Mouse (Mus musculus): Measurements from ENCODE around the gene 4930486L24Rik. TPM values are rescaled to one million over a fixed set of nuclear protein-coding genes. Genes with fewer than 3 reads are reported as not detected.
"Not testable (repeated sequence)": the region's sequence is repeated elsewhere in the genome, so short reads cannot be mapped to it uniquely, and the experiment has no call there.

The 4930486L24Rik gene
- total and polyA plus RNA-seq, 3 experiments: not detected

DNA sequence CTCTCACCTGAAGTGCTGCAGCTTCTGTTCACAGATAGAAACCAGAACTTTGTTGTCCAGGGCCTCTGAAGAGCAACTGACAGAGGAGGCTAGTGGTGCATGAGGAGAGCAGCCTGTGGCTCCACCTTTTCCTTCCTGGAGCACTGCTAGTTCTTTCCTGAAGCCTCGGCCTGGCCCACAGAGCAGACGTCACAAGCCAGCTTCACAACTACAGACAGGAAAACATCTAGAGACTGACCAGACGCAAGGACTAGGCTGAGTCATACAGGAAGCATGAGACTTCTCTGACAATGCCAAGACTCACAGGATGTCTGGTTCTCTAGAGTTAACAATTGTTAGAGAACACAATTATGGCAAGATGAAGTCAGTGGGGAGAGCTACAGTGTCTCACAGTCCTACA is 33.1 kb upstream of the 4930486L24Rik start, which contains the start of gene Ctla2b:
Gene Ctla2b (minus strand): TSS at position 120 of the 400 bp plus-strand sequence.
- Histone ChIP-seq H3K36me3 (replicated peaks in 1 of 2; ENCODE audit: control insufficient read depth in 1 of 2, insufficient read depth in 1 of 2, low read length in 1 of 2) (no peaks in the 10 kb centered on the region), H3K27me3 (replicated peaks) (no peaks in the 10 kb centered on the region), H3K27ac (ENCODE audit: insufficient read depth, low read depth) (no peak within 1 kb of the TSS), H3K4me2 (ENCODE audit: insufficient read depth, low read depth, poor library complexity, severe bottlenecking) (no peak within 1 kb of the TSS), H3K79me2 (replicated peaks; ENCODE audit: control insufficient read depth, extremely low read depth, insufficient read depth, poor library complexity, severe bottlenecking) (no peaks in the 10 kb centered on the region), H3K4me1 (ENCODE audit: control insufficient read depth in 1 of 2, insufficient read depth in 2 of 2) (no peaks in the 10 kb centered on the region), H3K9me3 (replicated peaks; ENCODE audit: low read length) (peaks cover 37% of the 10 kb centered on the region), H3K9ac (ENCODE audit: insufficient read depth, low read depth) (no peak within 1 kb of the TSS), H3K4me3 (replicated peaks in 1 of 3; ENCODE audit: low read depth in 2 of 3, low read length in 2 of 3, poor library complexity in 1 of 3) (no peak within 1 kb of the TSS)
- no peak for DNase-seq (ENCODE audit: extremely low read depth)
- TF ChIP-seq MAZ (IDR thresholded peaks at IDR 0.05; ENCODE audit: low read depth, low read length) (no peak), JUND (conservative IDR thresholded peaks at IDR 0.05; ENCODE audit: low read depth, low read length) (no peak), SMC3 (IDR thresholded peaks at IDR 0.05; ENCODE audit: low read depth, low read length) (no peak), ZKSCAN1 (IDR thresholded peaks at IDR 0.05; ENCODE audit: borderline replicate concordance, low read depth, low read length) (no peak), HCFC1 (IDR thresholded peaks at IDR 0.05; ENCODE audit: low read depth, low read length) (no peak)
- dilution Hi-C loops (cut with MboI; ENCODE audit: extremely low pct_ligation_motif_present, extremely low pct_unique_long_range_greater_than_20kb, low sequenced_read_pairs): no loop called here
- in situ Hi-C loops (cut with MboI; ENCODE audit: low pct_ligation_motif_present, low pct_unique_long_range_greater_than_20kb, low sequenced_read_pairs): no loop called here

DNA sequence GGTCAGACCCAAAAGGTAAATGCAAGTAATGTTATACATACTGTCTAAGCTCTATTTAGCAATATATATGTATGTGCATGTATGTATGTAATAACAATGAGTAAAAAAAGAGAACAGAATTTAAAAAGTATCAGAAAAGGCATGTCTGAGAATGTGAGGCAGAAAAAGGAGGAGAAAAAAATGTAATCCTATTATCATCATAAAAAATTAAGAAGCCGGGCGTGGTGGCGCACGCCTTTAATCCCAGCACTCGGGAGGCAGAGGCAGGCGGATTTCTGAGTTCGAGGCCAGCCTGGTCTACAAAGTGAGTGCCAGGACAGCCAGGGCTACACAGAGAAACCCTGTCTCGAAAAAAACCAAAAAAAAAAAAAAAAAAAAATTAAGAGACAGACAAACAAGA is 32.5 kb upstream of the 4930486L24Rik start, which contains the start of gene Gm49392:
Gene Gm49392 (minus strand): TSS at position 101 of the 400 bp plus-strand sequence.
- H3K27ac ChIP-seq (ENCODE audit: insufficient read depth, low read depth); H3K36me3 ChIP-seq (replicated peaks in 1 of 2; ENCODE audit: control insufficient read depth in 1 of 2, insufficient read depth in 1 of 2, low read length in 1 of 2); dilution Hi-C loops (cut with MboI; ENCODE audit: extremely low pct_ligation_motif_present, extremely low pct_unique_long_range_greater_than_20kb, low sequenced_read_pairs); H3K79me2 ChIP-seq (replicated peaks; ENCODE audit: control insufficient read depth, extremely low read depth, insufficient read depth, poor library complexity, severe bottlenecking); DNase-seq (ENCODE audit: extremely low read depth); H3K4me1 ChIP-seq (ENCODE audit: control insufficient read depth in 1 of 2, insufficient read depth in 2 of 2); in situ Hi-C loops (cut with MboI; ENCODE audit: low pct_ligation_motif_present, low pct_unique_long_range_greater_than_20kb, low sequenced_read_pairs); H3K4me2 ChIP-seq (ENCODE audit: insufficient read depth, low read depth, poor library complexity, severe bottlenecking); H3K27me3 ChIP-seq (replicated peaks); H3K4me3 ChIP-seq (replicated peaks in 1 of 3; ENCODE audit: low read depth in 2 of 3, low read length in 2 of 3, poor library complexity in 1 of 3); H3K9ac ChIP-seq (ENCODE audit: insufficient read depth, low read depth): not testable (repeated sequence)
- H3K9me3 ChIP-seq (replicated peaks; ENCODE audit: low read length): peaks cover 34% of the 10 kb centered on the region

DNA sequence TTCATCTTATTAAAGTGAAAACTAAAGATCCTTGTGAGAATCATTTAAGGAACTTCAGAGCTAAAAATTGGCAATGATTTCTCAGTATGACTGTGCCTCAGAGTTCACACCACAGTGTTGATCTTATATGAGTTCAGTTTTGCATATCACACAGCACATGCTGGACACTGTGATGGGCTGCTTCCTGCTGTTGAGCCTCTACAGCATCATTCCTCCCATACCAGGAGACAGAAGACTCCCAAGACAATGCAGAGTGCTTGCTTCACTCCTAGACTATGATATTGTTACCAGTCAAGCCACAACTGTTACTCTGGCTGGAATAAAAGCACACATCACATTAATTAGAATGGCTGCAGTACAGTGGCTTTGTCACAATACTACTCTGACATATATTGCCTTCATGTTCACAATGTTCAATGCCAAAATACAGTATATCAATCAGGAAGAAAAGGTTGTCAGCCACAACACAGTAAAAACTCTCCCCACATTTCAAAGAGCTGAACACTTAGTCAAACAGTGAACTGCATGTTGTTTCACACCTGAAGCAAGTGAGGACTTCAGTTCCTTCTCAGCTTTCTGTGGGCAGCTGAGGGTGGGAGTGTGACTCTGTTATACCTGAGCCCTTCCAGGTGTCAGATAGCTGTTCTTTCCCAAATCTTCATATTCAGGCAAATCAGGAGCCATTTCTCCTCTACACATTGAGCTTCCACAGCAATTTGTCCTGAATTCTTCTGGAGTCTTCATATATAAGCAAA is 31.3 kb upstream of the 4930486L24Rik start:
- Histone ChIP-seq H3K4me3 (replicated peaks in 1 of 3; ENCODE audit: low read depth in 2 of 3, low read length in 2 of 3, poor library complexity in 1 of 3) (no peak overlapping the region), H3K4me2 (ENCODE audit: insufficient read depth, low read depth, poor library complexity, severe bottlenecking) (no peak overlapping the region), H3K36me3 (replicated peaks in 1 of 2; ENCODE audit: control insufficient read depth in 1 of 2, insufficient read depth in 1 of 2, low read length in 1 of 2) (no peaks in the 10 kb centered on the region), H3K9ac (ENCODE audit: insufficient read depth, low read depth) (no peak overlapping the region), H3K4me1 (ENCODE audit: control insufficient read depth in 1 of 2, insufficient read depth in 2 of 2) (no peaks in the 10 kb centered on the region), H3K9me3 (replicated peaks; ENCODE audit: low read length) (peaks cover 37% of the 10 kb centered on the region), H3K79me2 (replicated peaks; ENCODE audit: control insufficient read depth, extremely low read depth, insufficient read depth, poor library complexity, severe bottlenecking) (no peaks in the 10 kb centered on the region), H3K27ac (ENCODE audit: insufficient read depth, low read depth) (no peak overlapping the region), H3K27me3 (replicated peaks) (no peaks in the 10 kb centered on the region)
- dilution Hi-C loops (cut with MboI; ENCODE audit: extremely low pct_ligation_motif_present, extremely low pct_unique_long_range_greater_than_20kb, low sequenced_read_pairs): no loop called here
- TF ChIP-seq MXI1 (IDR thresholded peaks at IDR 0.05; ENCODE audit: low read depth, low read length) (no peak), POLR2A (IDR thresholded peaks at IDR 0.05; ENCODE audit: low read depth, low read length) (no peak), ZNF384 (IDR thresholded peaks at IDR 0.05; ENCODE audit: low read depth, low read length) (no peak)
- DNase-seq (ENCODE audit: extremely low read depth): no peak
- in situ Hi-C loops (cut with MboI; ENCODE audit: low pct_ligation_motif_present, low pct_unique_long_range_greater_than_20kb, low sequenced_read_pairs): no loop called here

Measured in CH12.LX (cell line).